Mouse (Mus musculus) T-cell, adult 2 months (primary cell): Measurements from ENCODE around the gene Kcnip1.
A peak's percentile ranks its signal among the peaks of the same experiment; 100 is the strongest.

ENCODE experiments used
- DNase-seq: peaks from one replicate; pipeline ENCODE4 v3.0.0; 2022; ENCODE audit warnings: low spot score

Gene Kcnip1

DNA sequence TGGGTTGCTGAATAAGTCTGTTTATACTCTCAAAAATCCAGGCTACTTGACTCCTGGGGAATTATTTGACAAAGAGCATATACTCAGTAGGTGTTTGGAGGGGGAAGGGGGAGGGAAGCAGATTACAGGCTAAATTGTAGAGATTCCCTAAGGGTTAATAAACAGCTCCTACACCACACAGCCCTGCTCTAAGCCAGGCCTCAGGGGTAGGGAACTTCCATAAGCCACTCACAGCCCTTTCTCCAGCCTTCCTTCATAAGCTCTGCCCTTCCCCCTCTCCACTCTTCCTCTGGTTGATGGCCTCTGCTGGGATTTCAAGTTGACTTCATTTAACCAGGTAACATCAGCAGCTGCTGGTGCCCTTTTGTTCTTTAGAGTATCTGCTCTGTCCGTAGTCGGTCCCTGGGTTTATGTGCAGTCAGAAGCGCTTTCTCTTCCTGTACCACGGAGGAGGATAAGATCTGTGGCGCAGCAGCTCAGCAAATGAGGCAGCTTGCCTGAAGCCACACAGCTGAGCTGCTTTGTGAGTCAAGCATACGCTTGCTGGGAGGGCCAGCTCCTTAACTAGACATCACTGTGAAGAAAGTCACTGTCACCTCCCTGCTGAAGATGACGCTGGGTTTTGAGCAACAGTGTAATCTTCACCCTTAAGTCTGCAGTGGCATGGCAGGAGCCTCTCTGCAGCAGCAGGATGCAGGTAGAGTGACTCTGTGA is 54.2 kb downstream of the Kcnip1 start:
- DNase-seq, result peak; percentile 91

GRCm38 (mm10) chr11:33937641-33938040 is 55.3 kb downstream of the Kcnip1 start:
- no peak for DNase-seq

DNA sequence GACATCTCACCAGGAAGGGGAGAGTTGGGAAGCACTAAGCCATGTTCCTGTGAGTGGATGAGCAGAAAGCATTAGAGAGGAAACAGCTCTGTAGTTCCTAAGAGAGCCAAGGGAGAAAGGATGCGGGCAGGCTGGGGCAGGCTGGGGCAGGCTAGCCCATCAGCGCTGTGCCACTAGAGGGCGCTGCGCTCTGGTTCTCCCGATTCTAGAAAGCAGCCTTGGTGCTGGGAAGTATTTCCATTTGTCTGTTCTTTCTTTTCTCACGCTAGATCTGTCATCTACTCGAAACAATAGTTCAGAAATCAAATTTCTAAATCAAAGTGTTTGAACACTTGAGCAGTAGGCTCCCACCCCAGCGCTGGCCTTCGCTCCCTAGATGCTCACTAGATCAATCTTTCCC is 58.7 kb downstream of the Kcnip1 start:
- DNase-seq, result peak; percentile 52

GRCm38 (mm10) chr11:33932386-33933111 is 60.4 kb downstream of the Kcnip1 start:
- DNase-seq, result peak; percentile 34

GRCm38 (mm10) chr11:33931836-33932385 is 61.0 kb downstream of the Kcnip1 start:
- DNase-seq, result peak; percentile 73

DNA sequence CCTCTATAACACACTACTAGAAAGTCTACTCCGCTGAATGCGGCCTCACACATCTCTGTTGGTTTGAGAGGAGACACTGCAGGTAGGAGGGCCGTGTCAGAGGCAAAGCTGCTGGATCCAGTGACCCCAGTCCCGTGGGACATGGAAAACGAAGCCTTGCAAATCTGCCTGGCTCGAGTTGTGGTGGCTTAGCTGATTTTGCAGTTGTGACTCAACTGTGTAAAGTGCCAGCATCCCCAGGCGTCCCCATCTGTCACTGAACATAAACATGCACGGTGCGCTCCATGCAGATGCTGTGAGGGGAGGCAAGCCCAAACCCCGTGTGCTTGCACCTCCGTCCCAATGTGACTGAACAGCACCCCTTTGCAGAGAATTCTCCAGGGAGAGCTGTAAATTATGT is 63.5 kb downstream of the Kcnip1 start:
- no peak for DNase-seq

DNA sequence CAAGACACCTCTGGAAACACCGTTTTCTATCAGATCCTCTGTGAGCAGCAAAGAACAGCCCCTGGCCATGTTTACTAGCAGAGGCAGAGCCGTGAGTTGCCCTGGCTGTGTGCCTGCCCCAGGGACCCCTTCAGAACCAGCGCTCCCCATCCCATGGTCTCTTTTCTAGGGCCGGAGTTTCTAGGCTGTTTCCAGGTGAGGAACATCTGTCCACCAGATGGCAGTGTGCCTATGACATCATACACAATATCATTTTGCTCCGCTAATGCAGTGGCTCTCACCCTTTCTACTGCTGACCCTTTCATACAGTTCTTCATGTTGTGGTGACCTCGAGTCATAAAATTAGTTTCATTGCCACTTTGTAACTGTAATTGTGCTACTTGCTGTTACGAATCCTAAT is 64.3 kb downstream of the Kcnip1 start:
- peak; percentile 46 for DNase-seq

DNA sequence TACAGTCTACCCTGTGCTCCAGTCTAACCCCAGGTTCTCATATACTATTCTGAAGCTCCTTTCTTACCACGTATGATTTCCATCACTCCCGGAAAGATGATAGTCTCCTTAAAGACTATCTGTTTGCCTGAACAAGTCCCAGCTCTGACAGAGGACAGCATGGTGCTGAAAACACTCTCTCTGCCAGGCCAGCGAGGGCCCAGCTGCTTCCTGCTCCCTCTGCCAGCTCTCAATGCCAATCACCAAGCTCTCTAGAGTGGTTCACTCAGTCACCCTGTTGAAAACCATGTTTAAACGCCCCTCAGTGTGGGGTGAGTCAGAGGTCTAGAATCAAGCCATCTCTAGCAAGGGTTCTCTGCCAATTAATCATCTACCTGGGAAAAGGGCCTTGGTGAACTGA is 65.1 kb downstream of the Kcnip1 start:
- DNase-seq, result no peak

GRCm38 (mm10) chr11:33927321-33927720 is 65.6 kb downstream of the Kcnip1 start:
- no peak for DNase-seq

DNA sequence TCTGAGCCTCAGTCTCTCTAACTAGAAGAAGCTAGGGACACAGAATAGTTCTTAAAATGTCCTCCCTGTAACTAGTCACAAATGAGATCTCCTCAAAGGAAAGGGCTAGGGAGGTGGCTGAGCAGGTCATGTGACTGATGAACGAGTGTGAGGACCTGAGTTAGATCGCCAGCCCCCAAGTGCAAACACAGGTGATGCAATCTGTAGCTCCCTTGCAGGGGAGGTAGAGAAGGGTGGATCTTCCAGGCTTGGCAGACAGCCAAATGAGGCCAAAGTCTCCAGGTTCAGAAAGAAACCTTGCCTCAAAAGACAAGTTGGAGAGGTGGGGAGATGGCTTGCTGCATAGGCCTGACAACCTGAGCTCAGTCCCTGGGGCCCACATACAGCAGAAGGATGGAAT is 66.4 kb downstream of the Kcnip1 start:
- DNase-seq, result no peak

GRCm38 (mm10) chr11:33925778-33926177 is 67.2 kb downstream of the Kcnip1 start:
- DNase-seq, result no peak

GRCm38 (mm10) chr11:33923031-33923430 is 69.9 kb downstream of the Kcnip1 start:
- no peak for DNase-seq

GRCm38 (mm10) chr11:33921451-33921850 is 71.5 kb downstream of the Kcnip1 start:
- DNase-seq, result no peak

DNA sequence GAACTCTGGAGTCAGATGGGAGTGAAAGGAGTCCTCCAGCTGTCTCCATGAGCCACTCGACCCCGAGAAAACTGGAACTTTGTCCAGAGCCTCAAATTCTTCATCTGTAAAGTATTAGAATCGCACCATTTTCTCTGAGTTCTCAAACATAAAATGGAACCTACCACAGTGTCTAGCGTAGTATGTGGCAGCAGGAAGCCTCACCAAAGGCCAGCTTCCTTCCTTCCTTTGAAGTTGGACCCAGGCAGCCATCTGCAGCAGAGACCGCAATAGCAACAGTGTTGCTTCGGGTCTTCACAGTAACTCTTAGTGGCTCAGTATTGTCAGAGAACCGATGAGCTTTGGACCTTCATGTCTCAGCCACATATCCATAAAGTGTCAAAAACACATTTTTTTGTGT is 73.1 kb downstream of the Kcnip1 start:
- peak; percentile 45 for DNase-seq

DNA sequence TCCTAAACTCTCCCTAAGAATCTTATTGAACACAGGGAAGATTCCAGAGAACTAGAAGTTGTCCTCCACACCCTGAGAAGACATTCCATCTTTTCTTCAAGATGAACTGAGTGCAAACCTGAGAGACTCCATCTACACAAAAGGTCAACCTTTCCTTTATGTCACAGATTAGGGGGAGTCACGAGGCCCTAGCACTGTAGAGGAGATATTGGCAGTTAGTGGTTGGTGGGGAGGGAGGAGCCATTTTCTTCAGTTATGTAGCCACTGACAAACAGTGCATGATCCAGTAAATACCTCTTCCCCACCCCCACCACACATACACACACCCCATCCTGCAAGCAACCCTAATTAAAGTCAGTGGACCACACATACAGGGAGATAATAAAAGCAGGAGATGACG is 74.5 kb downstream of the Kcnip1 start:
- no peak for DNase-seq

DNA sequence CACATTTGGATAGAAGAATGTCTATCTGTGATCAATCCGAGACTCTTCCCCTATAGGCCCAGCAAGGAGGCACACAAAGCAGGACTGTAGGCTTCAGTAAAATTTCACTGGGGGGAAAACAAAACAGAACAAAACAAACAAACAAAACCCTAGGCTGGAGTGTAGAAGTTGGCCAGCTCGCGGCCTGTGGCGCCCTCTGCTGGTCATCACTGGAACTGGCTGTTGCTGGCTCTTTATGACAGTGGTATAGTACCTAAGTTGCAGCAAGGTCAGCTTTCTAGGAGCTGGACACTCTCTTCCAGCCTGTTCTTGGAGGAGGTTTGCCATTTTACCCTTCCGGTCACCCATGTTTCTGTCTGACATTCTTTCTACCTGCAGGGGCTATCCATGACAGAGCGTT is 75.4 kb downstream of the Kcnip1 start:
- peak; percentile 56 for DNase-seq

- no peak for DNase-seq
Observed at GRCm38 (mm10) chr11:33914216-33914615, 78.7 kb downstream of the Kcnip1 start.

- DNase-seq, result no peak
Observed at GRCm38 (mm10) chr11:33913061-33913460, 79.9 kb downstream of the Kcnip1 start.

DNA sequence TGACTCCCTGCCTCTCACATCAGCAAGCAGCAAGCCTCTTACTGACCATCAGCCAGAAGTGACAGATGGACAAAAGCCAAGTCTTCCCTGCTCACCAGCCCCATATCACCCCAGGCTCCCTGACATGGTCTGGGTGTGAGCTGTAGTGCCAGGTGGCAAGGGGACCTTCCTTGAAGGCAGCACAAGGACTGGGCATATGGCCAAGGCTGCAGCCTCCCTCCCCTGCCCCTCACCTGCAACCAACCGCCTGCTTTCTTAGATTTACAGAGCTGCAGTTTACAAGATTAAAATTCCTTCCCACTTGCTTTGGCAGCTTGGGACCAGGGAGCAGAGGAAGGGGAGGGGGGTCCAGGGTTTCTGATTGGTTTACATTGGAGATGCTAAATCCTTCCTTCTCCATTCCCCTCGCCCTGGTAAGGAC is 80.8 kb downstream of the Kcnip1 start:
- DNase-seq, result no peak

- DNase-seq, result no peak
Observed at GRCm38 (mm10) chr11:33910982-33911381, 82.0 kb downstream of the Kcnip1 start.

- no peak for DNase-seq
Observed at GRCm38 (mm10) chr11:33908360-33909175, 84.4 kb downstream of the Kcnip1 start.

DNA sequence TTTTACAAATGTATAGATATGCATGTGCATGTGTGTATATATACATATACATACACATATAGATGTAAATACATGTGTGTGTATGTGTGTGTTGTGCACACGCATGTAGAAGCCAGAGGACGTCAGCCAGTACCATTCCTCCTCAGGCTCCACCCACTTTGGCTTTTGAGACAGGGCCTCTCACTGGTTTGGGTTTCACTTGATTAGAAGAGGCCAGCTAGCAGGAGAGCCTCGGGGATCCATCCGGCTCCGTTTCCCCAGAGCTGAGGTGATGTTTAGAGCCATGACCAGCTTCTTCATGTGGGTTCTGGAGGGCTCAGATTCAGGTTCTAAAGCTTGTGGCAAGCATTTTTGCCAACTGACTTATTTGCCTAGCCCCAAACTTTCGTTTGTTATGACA is 89.5 kb downstream of the Kcnip1 start:
- no peak for DNase-seq

DNA sequence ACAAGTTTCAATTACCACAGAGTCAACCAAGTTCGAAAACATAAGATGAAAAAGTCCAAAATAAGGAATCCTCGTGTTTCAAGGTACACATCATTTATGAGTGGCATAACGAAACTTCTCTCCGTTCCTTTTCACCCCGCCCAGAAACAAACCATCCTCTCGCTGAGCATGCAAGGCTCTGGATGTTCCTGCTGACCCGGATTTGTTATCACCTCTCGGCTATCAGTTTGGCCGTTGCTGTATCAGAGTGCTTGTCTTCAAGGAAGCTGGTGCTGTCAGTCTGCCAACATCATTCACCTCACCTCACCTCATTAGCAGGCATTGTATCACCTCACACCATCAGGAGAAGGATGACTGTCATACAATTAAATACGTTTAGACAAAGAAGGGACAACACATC is 90.6 kb downstream of the Kcnip1 start:
- DNase-seq, result no peak
